Mouse (Mus musculus) fibroblast of lung, adult 2 months (primary cell): Measurements from ENCODE around the gene Mettl4.
A peak's percentile ranks its signal among the peaks of the same experiment; 100 is the strongest.

Experiments
- DNase-seq: peaks from one replicate; pipeline ENCODE4 v3.0.0-alpha.2; 2011; ENCODE audit warnings: low read depth

Gene Mettl4

GRCm38 (mm10) chr17:94749466-94750135 is at the start of gene Mettl4:
Mettl4 (minus strand) TSS chr17:94750019.
- DNase-seq, result peak; percentile 92

- no peak for DNase-seq
Observed at GRCm38 (mm10) chr17:94778871-94779482, 29.2 kb upstream of the Mettl4 start.

- DNase-seq, result no peak
Observed at GRCm38 (mm10) chr17:94768491-94768890, 18.7 kb upstream of the Mettl4 start.

- DNase-seq, result no peak
Observed at GRCm38 (mm10) chr17:94764711-94765110, 14.9 kb upstream of the Mettl4 start.

DNA sequence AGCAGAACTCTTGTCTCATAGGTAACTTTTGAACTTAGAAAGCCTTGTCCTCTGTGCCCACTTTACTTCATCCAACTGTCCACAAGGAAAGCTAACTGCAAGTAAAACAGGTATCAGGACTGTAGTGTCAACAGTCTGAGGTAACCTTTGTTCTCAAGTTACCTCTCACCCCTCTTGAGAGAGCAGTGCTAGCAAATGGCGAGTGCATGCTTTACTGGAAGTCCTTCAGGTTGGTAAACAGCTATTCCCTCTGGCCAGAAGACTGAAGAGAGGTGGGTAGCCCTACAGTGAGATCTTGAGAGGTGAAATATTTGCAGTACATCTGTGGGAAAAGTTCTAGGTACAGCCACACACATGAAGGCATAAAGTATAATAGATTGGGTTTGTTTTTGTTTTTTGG is 14.2 kb upstream of the Mettl4 start:
- DNase-seq, result no peak

DNA sequence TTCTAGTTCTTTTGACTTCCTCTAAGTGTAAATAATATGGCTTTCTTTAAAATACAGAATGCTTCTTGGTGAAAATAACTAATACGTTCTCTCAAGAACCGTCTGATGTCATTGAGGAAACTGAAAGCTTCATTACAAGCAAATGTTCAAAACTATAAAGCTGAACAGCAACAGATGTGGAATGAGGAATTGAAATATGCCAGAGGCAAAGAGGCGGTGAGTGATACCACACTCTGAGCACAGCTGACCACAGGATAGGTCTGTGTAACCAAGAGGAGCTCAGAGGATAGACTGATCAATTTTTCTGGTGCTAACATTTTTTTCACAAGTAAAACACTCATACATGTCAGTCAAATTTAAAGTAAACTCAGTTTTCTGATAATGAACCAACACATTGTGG is 12.6 kb upstream of the Mettl4 start:
- no peak for DNase-seq

- no peak for DNase-seq
Observed at GRCm38 (mm10) chr17:94750136-94750729, 414 bp upstream of the Mettl4 start.

DNA sequence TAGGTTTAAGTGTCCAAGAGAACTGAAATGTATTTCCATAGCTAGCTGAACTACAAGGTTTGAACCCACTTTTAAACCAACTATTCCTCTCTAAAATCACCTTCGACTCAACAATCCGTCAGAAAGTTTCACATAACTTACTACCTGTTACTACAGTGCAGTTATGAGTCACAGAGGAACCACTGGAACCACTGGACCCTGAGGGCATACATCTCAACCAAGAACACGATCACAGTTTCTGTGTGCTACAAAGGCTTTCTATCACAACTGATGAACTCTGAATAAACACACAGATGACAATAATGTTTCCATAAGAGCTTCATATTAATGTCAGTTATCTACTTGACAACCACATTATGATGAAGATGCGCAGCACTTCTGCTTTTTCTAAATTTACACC is 11.6 kb downstream of the Mettl4 start:
- DNase-seq, result no peak

DNA sequence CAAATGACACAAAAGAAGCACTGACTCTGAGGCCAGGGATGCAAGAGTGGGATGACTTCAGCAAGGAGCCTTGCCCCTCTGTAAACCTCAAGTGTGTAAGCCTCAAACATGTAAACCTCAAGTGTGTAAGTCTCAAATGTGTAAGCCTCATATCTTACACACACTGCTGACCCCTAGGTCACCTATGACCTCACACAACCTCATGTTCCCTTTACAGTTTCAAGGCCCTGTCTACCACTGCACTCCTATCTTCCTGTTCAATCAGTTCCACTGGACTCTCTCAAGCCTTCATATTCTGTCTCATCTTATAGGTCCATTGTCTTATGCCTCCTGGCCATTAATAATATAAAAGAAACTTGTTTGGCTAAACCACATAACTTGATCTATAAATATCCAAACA is 13.9 kb downstream of the Mettl4 start:
- DNase-seq, result no peak

DNA sequence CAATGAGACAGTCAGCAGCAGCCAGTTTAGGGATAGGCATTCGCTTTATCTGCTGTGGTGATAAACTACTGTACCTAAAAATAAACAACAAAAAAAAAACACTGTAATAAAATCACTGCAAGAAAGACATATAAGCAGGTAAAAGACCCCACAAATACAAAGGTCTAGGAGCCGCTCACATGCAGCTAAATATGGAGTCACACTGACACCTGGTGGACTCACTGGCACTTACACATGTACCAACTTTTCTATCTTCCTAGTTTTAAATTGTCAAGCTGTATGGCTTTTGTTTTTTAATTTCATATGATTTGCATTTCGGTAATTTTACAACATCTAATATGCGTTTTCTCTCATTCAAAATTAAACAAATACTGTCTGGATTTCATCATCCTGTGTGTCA is 14.4 kb downstream of the Mettl4 start:
- peak; percentile 7 for DNase-seq

DNA sequence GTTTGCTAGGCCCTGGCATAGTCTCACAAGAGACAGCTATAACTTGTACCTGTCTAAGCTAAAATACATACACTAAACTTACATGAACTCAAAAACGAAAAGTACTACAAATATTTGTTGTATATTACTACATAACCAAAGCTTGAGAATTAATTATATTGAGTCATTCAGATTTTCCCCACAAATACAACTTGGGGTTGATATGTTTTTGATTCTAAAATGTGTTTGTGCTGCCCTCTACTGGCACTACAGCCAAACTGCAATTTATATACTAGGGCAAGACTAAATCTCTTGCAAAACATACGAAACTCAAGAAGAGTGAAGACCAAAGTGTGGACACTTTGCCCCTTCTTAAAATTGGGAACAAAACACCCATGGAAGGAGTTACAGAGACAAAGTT is 19.4 kb downstream of the Mettl4 start:
- DNase-seq, result peak; percentile 27

- no peak for DNase-seq
Observed at GRCm38 (mm10) chr17:94726750-94727149, 23.1 kb downstream of the Mettl4 start.

DNA sequence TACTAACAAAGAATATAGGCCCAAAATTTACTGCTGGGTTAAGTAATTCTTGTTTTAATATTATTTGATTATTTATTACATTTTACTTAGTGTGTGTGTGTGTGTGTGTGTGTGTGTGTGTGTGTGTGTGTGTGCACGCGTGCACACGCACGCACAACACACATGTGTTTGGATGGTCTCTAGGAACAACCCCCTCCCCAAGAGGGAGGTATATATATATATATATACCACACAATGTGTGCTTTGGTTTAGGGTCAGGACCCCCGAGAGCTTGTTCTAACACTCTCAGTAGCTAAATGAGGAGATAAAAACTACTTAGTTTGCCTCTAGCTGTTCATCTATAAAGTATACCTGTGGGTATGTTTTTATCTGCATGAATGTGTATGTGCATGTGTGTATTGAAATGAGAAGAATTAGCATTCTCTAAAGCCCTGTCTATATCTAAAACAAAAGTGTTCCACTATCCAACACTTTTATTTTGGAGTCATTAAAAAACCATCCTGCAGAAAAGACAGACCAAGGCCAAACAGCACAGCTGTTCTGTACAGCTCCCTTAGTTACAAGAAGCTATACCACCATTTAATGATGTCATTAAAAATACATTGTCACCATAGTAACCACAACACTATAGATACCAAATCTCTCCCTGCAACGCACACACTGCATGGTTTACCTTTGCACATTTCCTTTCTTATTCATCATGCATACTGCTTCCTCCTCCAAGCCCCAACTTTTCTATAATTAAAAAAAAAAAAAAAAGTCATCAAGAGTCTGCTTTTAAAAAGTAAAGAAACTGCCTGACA is 76.1 kb downstream of the Mettl4 start:
- DNase-seq, result no peak
